Mouse (Mus musculus) thymus, adult 2 months (tissue): ENCODE data around the gene Galnt10.

Experiments
- CTCF ChIP-seq: fragments of 200-500 bp; IDR thresholded peaks from 2 replicates; pipeline ENCODE4 v1.5.1; 2012; ENCODE audit warnings: mild to moderate bottlenecking, control low read depth, low read length, moderate library complexity, borderline replicate concordance; ENCODE audit not compliant: control insufficient read depth, poor library complexity, insufficient read depth; ENCODE audit errors: extremely low read depth
- POLR2A ChIP-seq: fragments of 200-500 bp; IDR thresholded peaks from 2 replicates; pipeline ENCODE4 v1.6.1; 2012; ENCODE audit warnings: mild to moderate bottlenecking, low read length, control low read depth, moderate library complexity; ENCODE audit not compliant: control insufficient read depth, poor library complexity, insufficient read depth; ENCODE audit errors: extremely low read depth

- TF ChIP-seq POLR2A (no peak), CTCF (no peak)
Observed at GRCm38 (mm10) chr11:57800266-57800951, 155.2 kb downstream of the Galnt10 start.
